Mouse (Mus musculus): ENCODE measurements around the gene Tcaf2. TPM values are rescaled to one million over a fixed set of nuclear protein-coding genes. Genes with fewer than 3 reads are reported as not detected.

The Tcaf2 gene
- 1.3 and 1.4 TPM in 2 replicates for polyA plus RNA-seq (2014; fragmentation: Nextera tagmentation; extraction: Ambion mirVana)

DNA sequence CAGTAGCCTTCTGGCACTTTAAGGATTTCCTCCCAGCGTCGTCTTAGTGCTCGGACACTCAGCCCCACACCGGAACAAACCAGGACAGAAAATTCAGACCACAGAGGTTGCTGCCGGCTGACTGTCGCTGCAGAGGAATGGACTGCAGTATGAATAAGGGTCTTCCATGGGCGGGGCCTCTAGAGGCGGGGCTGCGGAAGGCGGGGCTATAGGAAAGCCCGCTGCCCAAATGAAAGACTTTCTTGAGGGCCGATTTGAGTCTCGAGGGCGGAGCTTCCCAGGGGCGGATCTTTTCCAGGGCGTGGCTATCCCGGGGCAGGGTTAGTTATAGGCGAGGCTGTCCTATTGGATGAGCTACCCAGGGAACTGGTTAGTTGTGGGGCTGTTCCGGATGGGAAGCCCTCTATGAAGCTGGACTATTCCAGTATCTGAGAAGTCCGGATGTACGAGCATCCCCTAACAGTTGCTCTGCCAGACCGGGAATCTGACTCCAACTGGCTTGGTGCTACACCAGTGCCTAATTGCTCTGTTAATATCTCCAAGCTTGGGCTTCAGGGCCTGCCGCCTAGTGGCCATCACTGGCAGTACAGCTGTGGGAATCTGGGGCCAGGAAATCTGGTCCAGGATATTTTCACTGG is at the start of gene Tcaf2:
Tcaf2 (minus strand) TSS at position 343 of the 638 bp plus-strand sequence.
- WGBS (ENCODE audit: insufficient replicate concordance) = under 1% methylated on average over 23 of the region's 23 CpGs
- H3K9me3 ChIP-seq (replicated peaks; ENCODE audit: control insufficient read depth, low read length) = no peaks in the 10 kb centered on the region
- H3K4me3 ChIP-seq (ENCODE audit: low read depth, low read length) = peak within 1 kb of the TSS; percentile 48
- ATAC-seq (replicated peaks; ENCODE audit: insufficient number of reproducible peaks, low FRiP score, low TSS enrichment) = peak; percentile 97
- no peak within 1 kb of the TSS for H3K27ac ChIP-seq (ENCODE audit: low read depth, low read length)
- H3K4me1 ChIP-seq (ENCODE audit: control insufficient read depth, insufficient read depth, low read length) = no peaks in the 10 kb centered on the region
- peak within 1 kb of the TSS; percentile 54; the same call in 1 of the 2 replicates for H3K9ac ChIP-seq (ENCODE audit: low read depth, low read length)
- no peaks in the 10 kb centered on the region for H3K27me3 ChIP-seq (ENCODE audit: control insufficient read depth, insufficient read depth, low read length)
- no peaks in the 10 kb centered on the region for H3K36me3 ChIP-seq (ENCODE audit: control insufficient read depth, insufficient read depth, low read length)
- peak within 1 kb of the TSS; percentile 67 for H3K4me2 ChIP-seq

DNA sequence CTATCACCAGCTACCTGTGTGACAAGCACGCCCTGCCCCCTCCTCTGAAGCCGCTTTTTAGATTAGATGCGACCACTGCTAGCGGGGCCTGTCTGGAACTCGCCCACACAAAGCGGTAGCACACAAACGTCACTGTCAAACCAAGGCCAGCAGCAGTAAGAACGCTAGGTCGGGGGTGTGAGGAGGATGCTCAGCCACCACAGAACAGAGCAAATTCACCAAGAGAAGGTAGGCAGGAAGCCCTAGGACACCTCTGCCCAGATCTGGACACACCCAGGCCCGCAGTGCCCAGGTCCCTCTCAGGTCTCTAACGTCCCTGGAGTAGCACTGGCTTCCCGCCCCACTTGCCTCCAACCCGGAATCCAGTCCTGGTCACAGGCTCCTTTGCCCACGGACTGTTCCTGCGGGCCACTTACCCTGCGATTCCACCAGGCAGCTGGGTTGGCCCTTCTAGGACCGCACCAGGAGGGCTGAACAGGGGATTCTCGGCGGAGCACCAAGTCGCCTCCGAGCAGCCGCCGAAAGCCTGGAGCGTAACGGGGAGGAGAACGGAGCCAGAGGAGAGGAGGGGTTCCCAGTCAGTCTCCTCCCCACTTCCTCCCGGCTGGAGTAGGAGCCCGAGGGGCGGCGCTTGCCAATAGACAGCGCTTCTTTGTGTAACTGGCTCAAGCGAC is 47.6 kb upstream of the Tcaf2 start:
- peaks cover 1% of the 10 kb centered on the region; the same call in 1 of the 2 replicates for H3K36me3 ChIP-seq (ENCODE audit: control insufficient read depth, insufficient read depth, low read length)
- peak overlapping the region; percentile 93 for H3K27ac ChIP-seq (ENCODE audit: low read depth, low read length)
- WGBS (ENCODE audit: insufficient replicate concordance) = under 1% methylated on average over 32 of the region's 32 CpGs
- no peaks in the 10 kb centered on the region for H3K9me3 ChIP-seq (replicated peaks; ENCODE audit: control insufficient read depth, low read length)
- peak overlapping the region; percentile 90 for H3K4me2 ChIP-seq
- ATAC-seq (replicated peaks; ENCODE audit: insufficient number of reproducible peaks, low FRiP score, low TSS enrichment) = peak; percentile 82
- H3K4me3 ChIP-seq (ENCODE audit: low read depth, low read length) = peak overlapping the region; percentile 80
- H3K27me3 ChIP-seq (ENCODE audit: control insufficient read depth, insufficient read depth, low read length) = no peaks in the 10 kb centered on the region
- H3K9ac ChIP-seq (ENCODE audit: low read depth, low read length) = peak overlapping the region; percentile 84
- H3K4me1 ChIP-seq (ENCODE audit: control insufficient read depth, insufficient read depth, low read length) = no peaks in the 10 kb centered on the region

DNA sequence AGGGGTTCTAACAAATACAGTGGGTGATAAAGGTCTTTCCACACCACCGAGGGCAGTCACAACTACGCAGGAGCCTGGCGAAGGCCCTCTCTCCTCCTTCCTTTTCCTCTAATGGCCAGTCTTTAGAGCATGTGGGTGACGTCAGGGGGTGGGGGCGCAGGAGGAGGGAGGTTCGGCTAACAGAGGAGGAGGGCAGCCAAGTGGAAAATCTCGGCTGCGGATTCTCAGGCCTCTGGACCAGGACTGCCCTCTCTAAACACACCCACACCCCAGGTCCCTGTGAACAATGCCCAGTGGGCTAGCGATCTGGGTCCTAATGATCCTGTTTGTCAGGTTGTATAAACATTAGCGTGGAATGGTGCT is 47.1 kb upstream of the Tcaf2 start:
- Histone ChIP-seq H3K27ac (ENCODE audit: low read depth, low read length) (peak overlapping the region; percentile 93), H3K27me3 (ENCODE audit: control insufficient read depth, insufficient read depth, low read length) (no peaks in the 10 kb centered on the region), H3K9me3 (replicated peaks; ENCODE audit: control insufficient read depth, low read length) (no peaks in the 10 kb centered on the region), H3K36me3 (ENCODE audit: control insufficient read depth, insufficient read depth, low read length) (no peaks in the 10 kb centered on the region), H3K4me3 (ENCODE audit: low read depth, low read length) (peak overlapping the region; percentile 80), H3K4me2 (peak overlapping the region; percentile 90), H3K4me1 (ENCODE audit: control insufficient read depth, insufficient read depth, low read length) (no peaks in the 10 kb centered on the region), H3K9ac (ENCODE audit: low read depth, low read length) (peak overlapping the region; percentile 84)
- 1% methylated on average over 10 of the region's 10 CpGs for WGBS (ENCODE audit: insufficient replicate concordance)
- peak; percentile 85 for ATAC-seq (replicated peaks; ENCODE audit: insufficient number of reproducible peaks, low FRiP score, low TSS enrichment)

DNA sequence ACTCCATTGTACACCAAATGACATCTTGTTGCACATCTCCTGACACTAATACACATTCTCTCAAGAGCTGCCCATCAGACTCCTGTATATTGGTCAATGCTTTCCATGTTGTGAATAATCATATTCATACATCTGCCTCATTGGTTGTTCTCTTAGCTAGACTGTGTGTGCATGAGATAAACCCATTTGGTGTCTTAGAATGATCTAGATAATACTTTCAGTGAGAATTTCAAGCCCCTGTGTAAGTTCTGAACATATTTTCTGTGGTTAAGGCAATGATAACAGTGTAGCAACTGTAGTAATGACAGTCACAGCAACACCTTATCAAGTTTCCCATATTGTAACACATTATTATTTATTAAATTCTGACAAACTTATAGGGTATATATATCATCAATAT is 44.7 kb upstream of the Tcaf2 start:
- no peak for ATAC-seq (replicated peaks; ENCODE audit: insufficient number of reproducible peaks, low FRiP score, low TSS enrichment)
- Histone ChIP-seq H3K27me3 (ENCODE audit: control insufficient read depth, insufficient read depth, low read length) (no peaks in the 10 kb centered on the region), H3K9ac (ENCODE audit: low read depth, low read length) (no peak overlapping the region), H3K4me2 (no peak overlapping the region), H3K9me3 (replicated peaks; ENCODE audit: control insufficient read depth, low read length) (no peaks in the 10 kb centered on the region), H3K27ac (ENCODE audit: low read depth, low read length) (no peak overlapping the region), H3K4me3 (ENCODE audit: low read depth, low read length) (no peak overlapping the region), H3K36me3 (ENCODE audit: control insufficient read depth, insufficient read depth, low read length) (0 out of 2 replicates have a peak, but pooled peaks cover 3% of the 10 kb centered on the region), H3K4me1 (ENCODE audit: control insufficient read depth, insufficient read depth, low read length) (no peaks in the 10 kb centered on the region)

DNA sequence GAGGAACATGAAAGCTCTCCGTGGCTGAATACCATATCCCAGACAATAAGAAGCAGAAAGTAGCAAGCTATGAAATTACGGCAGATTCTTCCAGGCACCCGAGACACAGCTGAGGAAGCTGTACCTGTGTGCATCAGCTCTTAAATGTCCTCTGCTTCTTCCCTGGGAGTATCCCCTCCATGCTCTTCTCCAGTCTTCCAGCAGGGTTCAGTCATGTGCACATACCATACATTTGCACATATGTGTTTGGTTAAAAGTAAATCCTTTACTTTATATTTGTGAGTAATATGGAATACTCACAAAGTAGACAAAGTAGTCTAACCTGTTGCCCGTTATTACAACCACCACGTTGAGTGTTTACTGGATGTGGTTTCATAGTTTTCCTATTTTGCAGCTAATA is 42.9 kb upstream of the Tcaf2 start:
- ATAC-seq (replicated peaks; ENCODE audit: insufficient number of reproducible peaks, low FRiP score, low TSS enrichment) = no peak
- WGBS (ENCODE audit: insufficient replicate concordance) = 83% methylated on average over 5 of the region's 5 CpGs
- no peak overlapping the region for H3K9ac ChIP-seq (ENCODE audit: low read depth, low read length)

DNA sequence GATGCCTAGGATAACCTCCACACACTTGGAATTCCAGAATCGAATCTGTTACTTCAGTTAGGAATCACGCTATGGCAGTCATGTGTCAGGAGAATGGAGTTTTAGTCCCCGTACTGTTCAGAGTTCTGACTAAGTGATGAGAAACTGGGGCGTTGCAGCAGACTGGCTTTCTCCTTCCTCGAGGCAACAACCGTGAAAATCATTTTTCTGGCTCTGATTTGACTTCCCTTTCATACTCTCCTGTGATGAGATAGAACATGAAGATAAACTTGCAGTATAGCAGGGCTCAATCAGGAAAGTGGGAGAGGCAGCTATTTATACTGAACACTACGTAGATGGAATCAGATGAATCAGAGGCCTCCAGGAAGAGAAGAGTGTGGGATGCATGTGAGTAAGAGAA is 35.0 kb upstream of the Tcaf2 start:
- Histone ChIP-seq H3K9ac (ENCODE audit: low read depth, low read length) (no peak overlapping the region), H3K9me3 (replicated peaks; ENCODE audit: control insufficient read depth, low read length) (no peaks in the 10 kb centered on the region), H3K36me3 (ENCODE audit: control insufficient read depth, insufficient read depth, low read length) (peaks cover 31% of the 10 kb centered on the region), H3K27me3 (ENCODE audit: control insufficient read depth, insufficient read depth, low read length) (no peaks in the 10 kb centered on the region), H3K4me2 (no peak overlapping the region), H3K4me1 (ENCODE audit: control insufficient read depth, insufficient read depth, low read length) (no peaks in the 10 kb centered on the region), H3K4me3 (ENCODE audit: low read depth, low read length) (no peak overlapping the region), H3K27ac (ENCODE audit: low read depth, low read length) (no peak overlapping the region)
- 83% methylated on average over 7 of the region's 7 CpGs for WGBS (ENCODE audit: insufficient replicate concordance)
- no peak for ATAC-seq (replicated peaks; ENCODE audit: insufficient number of reproducible peaks, low FRiP score, low TSS enrichment)

More for the DNA sequence above, 42.9 kb upstream of the Tcaf2 start:
- Histone ChIP-seq H3K36me3 (ENCODE audit: control insufficient read depth, insufficient read depth, low read length) (0 out of 2 replicates have a peak, but pooled peaks cover 3% of the 10 kb centered on the region), H3K4me2 (no peak overlapping the region), H3K4me1 (ENCODE audit: control insufficient read depth, insufficient read depth, low read length) (no peaks in the 10 kb centered on the region), H3K27ac (ENCODE audit: low read depth, low read length) (no peak overlapping the region), H3K9me3 (replicated peaks; ENCODE audit: control insufficient read depth, low read length) (no peaks in the 10 kb centered on the region), H3K4me3 (ENCODE audit: low read depth, low read length) (no peak overlapping the region), H3K27me3 (ENCODE audit: control insufficient read depth, insufficient read depth, low read length) (no peaks in the 10 kb centered on the region)

DNA sequence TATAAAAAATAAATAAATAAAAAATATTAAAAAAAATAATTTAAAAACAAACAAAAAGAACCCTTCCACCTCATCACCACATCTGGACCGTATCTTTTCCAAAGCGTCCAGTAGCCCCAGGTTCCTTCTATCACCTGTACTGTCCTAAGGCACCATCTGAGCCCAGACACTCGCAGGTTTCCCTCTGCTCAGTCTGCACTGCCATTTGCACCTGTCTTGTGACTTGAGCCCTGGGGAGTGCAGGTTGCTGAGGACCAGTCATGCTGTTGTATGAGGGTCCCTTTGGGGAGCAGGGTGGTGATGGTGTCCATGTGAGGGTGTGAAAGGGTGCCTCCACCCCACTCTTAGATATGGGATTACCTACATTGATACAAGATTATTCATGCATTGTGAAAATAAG is 31.0 kb upstream of the Tcaf2 start:
- Histone ChIP-seq H3K36me3 (ENCODE audit: control insufficient read depth, insufficient read depth, low read length) (peaks cover 49% of the 10 kb centered on the region), H3K4me2 (no peak overlapping the region), H3K4me1 (ENCODE audit: control insufficient read depth, insufficient read depth, low read length) (no peaks in the 10 kb centered on the region), H3K9ac (ENCODE audit: low read depth, low read length) (no peak overlapping the region), H3K27ac (ENCODE audit: low read depth, low read length) (no peak overlapping the region), H3K9me3 (replicated peaks; ENCODE audit: control insufficient read depth, low read length) (no peaks in the 10 kb centered on the region), H3K27me3 (ENCODE audit: control insufficient read depth, insufficient read depth, low read length) (no peaks in the 10 kb centered on the region), H3K4me3 (ENCODE audit: low read depth, low read length) (no peak overlapping the region)
- no peak for ATAC-seq (replicated peaks; ENCODE audit: insufficient number of reproducible peaks, low FRiP score, low TSS enrichment)
- 89% methylated on average over 3 of the region's 3 CpGs for WGBS (ENCODE audit: insufficient replicate concordance)

DNA sequence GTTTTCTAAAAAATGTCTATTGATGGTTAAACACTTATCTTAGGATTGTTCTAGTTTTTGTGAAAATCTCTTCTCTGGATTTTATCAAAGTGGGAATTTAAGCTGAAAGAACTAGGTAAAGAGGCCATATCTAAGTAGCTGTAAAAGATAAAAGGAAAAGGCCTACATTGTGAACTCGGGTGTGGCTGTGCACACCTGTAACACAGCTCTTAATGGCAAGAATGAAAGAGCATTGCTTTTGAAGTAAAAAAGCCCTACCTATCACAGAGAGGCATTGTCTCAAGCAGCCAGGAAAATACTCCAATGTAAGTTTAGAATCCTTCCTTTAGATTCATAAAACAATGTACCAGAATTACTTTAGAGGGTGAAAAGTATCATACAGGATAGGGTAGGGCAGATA is 26.7 kb upstream of the Tcaf2 start:
- peaks cover 35% of the 10 kb centered on the region for H3K36me3 ChIP-seq (ENCODE audit: control insufficient read depth, insufficient read depth, low read length)
- H3K27me3 ChIP-seq (ENCODE audit: control insufficient read depth, insufficient read depth, low read length) = no peaks in the 10 kb centered on the region
- H3K4me2 ChIP-seq = no peak overlapping the region
- no peaks in the 10 kb centered on the region for H3K4me1 ChIP-seq (ENCODE audit: control insufficient read depth, insufficient read depth, low read length)
- no peak for ATAC-seq (replicated peaks; ENCODE audit: insufficient number of reproducible peaks, low FRiP score, low TSS enrichment)
- no peaks in the 10 kb centered on the region for H3K9me3 ChIP-seq (replicated peaks; ENCODE audit: control insufficient read depth, low read length)
- no peak overlapping the region for H3K27ac ChIP-seq (ENCODE audit: low read depth, low read length)
- H3K4me3 ChIP-seq (ENCODE audit: low read depth, low read length) = no peak overlapping the region
- 73% methylated on average over 1 of the region's 1 CpGs for WGBS (ENCODE audit: insufficient replicate concordance)
- H3K9ac ChIP-seq (ENCODE audit: low read depth, low read length) = no peak overlapping the region

DNA sequence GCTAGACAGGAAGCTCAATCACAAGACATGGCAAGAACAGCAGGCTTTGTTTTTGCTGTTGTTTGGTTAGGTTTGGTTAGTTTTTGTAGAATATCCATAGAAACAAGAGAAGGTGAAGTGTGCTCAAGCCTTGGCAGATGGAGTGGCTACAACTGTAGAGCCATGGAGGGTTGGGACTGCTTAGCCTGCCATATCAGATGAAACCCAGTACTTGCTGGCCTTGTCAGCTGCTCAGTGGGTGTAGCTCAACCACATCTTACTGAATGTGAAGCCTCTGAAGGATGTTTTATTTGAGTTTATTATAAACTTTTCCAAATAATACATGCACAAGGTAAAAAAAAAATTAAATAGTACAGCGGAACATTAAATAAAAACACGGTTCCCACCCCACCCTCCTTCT is 22.7 kb upstream of the Tcaf2 start:
- Histone ChIP-seq H3K36me3 (ENCODE audit: control insufficient read depth, insufficient read depth, low read length) (peaks cover 6% of the 10 kb centered on the region), H3K4me1 (ENCODE audit: control insufficient read depth, insufficient read depth, low read length) (no peaks in the 10 kb centered on the region), H3K9ac (ENCODE audit: low read depth, low read length) (no peak overlapping the region), H3K4me2 (no peak overlapping the region), H3K9me3 (replicated peaks; ENCODE audit: control insufficient read depth, low read length) (no peaks in the 10 kb centered on the region), H3K27me3 (ENCODE audit: control insufficient read depth, insufficient read depth, low read length) (no peaks in the 10 kb centered on the region), H3K4me3 (ENCODE audit: low read depth, low read length) (no peak overlapping the region), H3K27ac (ENCODE audit: low read depth, low read length) (no peak overlapping the region)
- 84% methylated on average over 2 of the region's 2 CpGs for WGBS (ENCODE audit: insufficient replicate concordance)
- no peak for ATAC-seq (replicated peaks; ENCODE audit: insufficient number of reproducible peaks, low FRiP score, low TSS enrichment)

All from heart, embryonic 11.5 days (tissue).